Mouse (Mus musculus) liver, adult 2 months (tissue): ENCODE measurements around the gene Hscb. TPM values are rescaled to one million over a fixed set of nuclear protein-coding genes. Genes with fewer than 3 reads are reported as not detected.
"Not testable (repeated sequence)": the region's sequence is repeated elsewhere in the genome, so short reads cannot be mapped to it uniquely, and the experiment has no call there.

Experiments
- DNase-seq: peaks from one replicate; pipeline ENCODE4 v3.0.0-alpha.2; 2011; ENCODE audit warnings: low read depth, low spot score; ENCODE audit errors: extremely low read depth
- H3K27ac ChIP-seq: fragments of 200-500 bp; replicated peaks from 2 replicates; pipeline ENCODE4 v1.5.1; 2012; ENCODE audit warnings: low read depth, mild to moderate bottlenecking, control low read depth, inconsistent platforms, low read length; ENCODE audit not compliant: insufficient read depth
- H3K27me3 ChIP-seq: fragments of 200-500 bp; 2 replicates; pipeline ENCODE4 v1.6.1; 2012; ENCODE audit warnings: mild to moderate bottlenecking, moderate library complexity, low read length, inconsistent platforms; ENCODE audit not compliant: control insufficient read depth, insufficient read depth
- H3K36me3 ChIP-seq: fragments of 200-500 bp; 2 replicates; pipeline ENCODE4 v1.6.1; 2012; ENCODE audit warnings: low read length, inconsistent platforms; ENCODE audit not compliant: control insufficient read depth, insufficient read depth
- H3K4me1 ChIP-seq: fragments of 200-500 bp; 2 replicates; pipeline ENCODE4 v1.6.1; 2011; ENCODE audit warnings: low read length; ENCODE audit not compliant: control insufficient read depth, insufficient read depth
- H3K4me3 ChIP-seq: fragments of 200-500 bp; 2 replicates; pipeline ENCODE4 v1.5.1; 2011; ENCODE audit warnings: low read depth, mild to moderate bottlenecking, control low read depth, low read length, moderate library complexity; ENCODE audit not compliant: insufficient read depth
- H3K79me2 ChIP-seq: fragments of 200-500 bp; 2 replicates; pipeline ENCODE4 v1.6.1; 2012; ENCODE audit warnings: inconsistent platforms, mild to moderate bottlenecking, low read length, moderate library complexity; ENCODE audit not compliant: control insufficient read depth, insufficient read depth
- H3K9ac ChIP-seq: fragments of 200-500 bp; 2 replicates; pipeline ENCODE4 v1.6.1; 2012; ENCODE audit warnings: low read depth, mild to moderate bottlenecking, control low read depth, inconsistent platforms, low read length
- CTCF ChIP-seq: fragments of 200-500 bp; IDR thresholded peaks from 2 replicates; pipeline ENCODE4 v1.5.1; 2011; ENCODE audit warnings: low read depth, low read length, control low read depth
- POLR2A ChIP-seq: fragments of 200-500 bp; IDR thresholded peaks from 2 replicates; pipeline ENCODE4 v1.6.1; 2011; ENCODE audit warnings: low read length, control low read depth; ENCODE audit not compliant: insufficient read depth; ENCODE audit errors: extremely low read depth
- WGBS: fragments of 180-500 bp; shearing (Covaris S2); methylation state at CpG from one replicate; pipeline ENCODE4 v1.1.7; 2018; 5-methylcytosine and 5-hydroxymethylcytosine counted together
- polyA plus RNA-seq: library from polyadenylated mRNA; depleted of rRNA; stranded (reverse); fragments of >200 nt; gene quantifications from 2 replicates; pipeline ENCODE4 v1.2.3, GENCODE M21; 2012; rRNA removed
- total RNA-seq: library from RNA; depleted of rRNA; stranded (reverse); fragments of >200 nt; gene quantifications from 2 replicates; pipeline ENCODE4 v1.2.3, GENCODE M21; 2014; rRNA removed

Gene Hscb
- total RNA-seq: 5.7 and 11.2 TPM in 2 replicates
- polyA plus RNA-seq: 5.0 and 6.6 TPM in 2 replicates

GRCm38 (mm10) chr5:110839678-110840365 lies at the start of gene Hscb, which contains the start of gene Chek2:
Hscb (minus strand) TSS chr5:110839777.
Chek2 (plus strand) TSS chr5:110839979.
- Histone ChIP-seq H3K9ac (peak within 1 kb of the TSS; percentile 79), H3K79me2 (no peaks in the 10 kb centered on the region), H3K27ac (peak within 1 kb of the TSS; percentile 30), H3K36me3 (no peaks in the 10 kb centered on the region), H3K4me3 (peak within 1 kb of the TSS; percentile 73), H3K27me3 (no peaks in the 10 kb centered on the region), H3K4me1 (peaks cover 5% of the 10 kb centered on the region)
- WGBS: under 1% methylated on average over 41 of the region's 41 CpGs
- TF ChIP-seq CTCF: peak; percentile 53
- peak; percentile 62; the same call in 1 of the 2 replicates for TF ChIP-seq POLR2A
- peak; percentile 97 for DNase-seq

- 94% methylated on average over 4 of the region's 4 CpGs for WGBS
- Histone ChIP-seq H3K27ac (no peak overlapping the region), H3K79me2 (no peaks in the 10 kb centered on the region), H3K4me3 (no peak overlapping the region), H3K27me3 (no peaks in the 10 kb centered on the region), H3K9ac (no peak overlapping the region), H3K36me3 (no peaks in the 10 kb centered on the region), H3K4me1 (no peaks in the 10 kb centered on the region)
- TF ChIP-seq POLR2A: no peak
- DNase-seq: no peak
These were observed 49.0 kb upstream of the Hscb start for GRCm38 (mm10) chr5:110888596-110888995.

GRCm38 (mm10) chr5:110879584-110880374 lies 40.2 kb upstream of the Hscb start, which contains the start of gene Ttc28:
Ttc28 (plus strand) TSS chr5:110879803.
- no peak for DNase-seq
- H3K36me3 ChIP-seq: no peaks in the 10 kb centered on the region
- H3K9ac ChIP-seq: peak within 1 kb of the TSS; percentile 93
- H3K4me3 ChIP-seq: peak within 1 kb of the TSS; percentile 65
- no peaks in the 10 kb centered on the region for H3K27me3 ChIP-seq
- H3K79me2 ChIP-seq: no peaks in the 10 kb centered on the region
- no peak within 1 kb of the TSS for H3K27ac ChIP-seq
- 1% methylated on average over 87 of the region's 101 CpGs for WGBS
- TF ChIP-seq POLR2A: no peak
- peaks cover 2% of the 10 kb centered on the region; the same call in 1 of the 2 replicates for H3K4me1 ChIP-seq

GRCm38 (mm10) chr5:110879042-110879441 lies 39.5 kb upstream of the Hscb start:
- no peak overlapping the region for H3K27ac ChIP-seq
- no peaks in the 10 kb centered on the region for H3K36me3 ChIP-seq
- TF ChIP-seq POLR2A (no peak), CTCF (no peak)
- no peaks in the 10 kb centered on the region for H3K27me3 ChIP-seq
- WGBS: 67% methylated on average over 7 of the region's 7 CpGs
- H3K79me2 ChIP-seq: no peaks in the 10 kb centered on the region
- peak overlapping the region; percentile 65 for H3K4me3 ChIP-seq
- peak overlapping the region; percentile 93 for H3K9ac ChIP-seq
- peaks cover 2% of the 10 kb centered on the region; the same call in 1 of the 2 replicates for H3K4me1 ChIP-seq
- no peak for DNase-seq

- 100% methylated on average over 1 of the region's 1 CpGs for WGBS
- H3K27me3 ChIP-seq, H3K36me3 ChIP-seq, H3K4me3 ChIP-seq, H3K27ac ChIP-seq, H3K9ac ChIP-seq, H3K79me2 ChIP-seq, H3K4me1 ChIP-seq, DNase-seq: not testable (repeated sequence)
These were observed 38.9 kb upstream of the Hscb start for GRCm38 (mm10) chr5:110878526-110878925.
